Mouse (Mus musculus) cerebellum, adult 9-10 months (tissue): Measurements from ENCODE around the gene Pbrm1.

ENCODE experiments used
- DNase-seq: peaks from one replicate; pipeline ENCODE4 v3.0.0; 2022

Pbrm1 gene

GRCm38 (mm10) chr14:31169508-31169907 is 150.6 kb downstream of the Pbrm1 start:
- no peak for DNase-seq

GRCm38 (mm10) chr14:31170963-31171362 is 152.0 kb downstream of the Pbrm1 start:
- DNase-seq, result no peak
